Mouse (Mus musculus): ENCODE results near the gene Zfp385c. TPM values are rescaled to one million over a fixed set of nuclear protein-coding genes. Genes with fewer than 3 reads are reported as not detected.

The Zfp385c gene
- under 1 TPM; 0.10 to 0.16 TPM for total RNA-seq (2021)
- long read RNA-seq, experiment 1, result 0 reads
- long read RNA-seq, experiment 2, result 0 reads

- DNase-seq (ENCODE audit: low spot score in 2 of 2), result no peak
Observed at GRCm38 (mm10) chr11:100692164-100692616, at the start of gene Zfp385c. Gene Zfp385c, minus strand, starts transcription at chr11:100692455.

- DNase-seq (ENCODE audit: low spot score in 2 of 2), result no peak
Observed at GRCm38 (mm10) chr11:100741348-100741747, 49.1 kb upstream of the Zfp385c start.

GRCm38 (mm10) chr11:100738749-100739148, 46.5 kb upstream of the Zfp385c start:
- DNase-seq (ENCODE audit: low spot score in 2 of 2), result no peak

DNA sequence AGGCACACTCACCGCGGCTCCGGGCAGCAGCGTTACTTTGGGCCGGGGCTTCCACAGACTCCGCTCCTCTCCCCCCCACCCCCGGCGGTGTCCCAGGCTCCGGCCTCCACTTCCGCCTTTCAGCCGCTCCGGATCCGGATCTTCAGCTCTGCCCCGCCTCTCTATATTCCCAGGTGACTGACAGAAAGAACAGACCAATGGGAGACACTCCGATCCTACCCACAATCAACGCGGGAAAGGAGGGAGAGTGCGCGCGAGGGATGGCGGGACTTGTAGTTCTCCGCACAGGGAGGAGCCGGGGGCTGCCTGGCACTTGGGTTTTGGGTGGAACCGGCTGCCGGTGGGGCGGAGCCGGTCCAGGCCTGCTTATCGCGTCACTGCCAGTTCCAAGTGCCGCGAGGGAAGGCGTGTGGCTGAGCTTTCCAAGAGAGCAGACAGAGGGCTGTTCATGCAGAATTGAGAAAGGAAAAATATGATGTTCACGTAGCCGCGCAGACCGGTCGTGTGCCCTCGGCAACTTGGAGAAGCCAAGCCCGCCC, 45.9 kb upstream of the Zfp385c start, which contains the start of gene Rab5c:
Rab5c (minus strand) TSS at position 150 of the 539 bp plus-strand sequence.
- peak; percentile 93 to 94 for DNase-seq (ENCODE audit: low spot score in 2 of 2)

DNA sequence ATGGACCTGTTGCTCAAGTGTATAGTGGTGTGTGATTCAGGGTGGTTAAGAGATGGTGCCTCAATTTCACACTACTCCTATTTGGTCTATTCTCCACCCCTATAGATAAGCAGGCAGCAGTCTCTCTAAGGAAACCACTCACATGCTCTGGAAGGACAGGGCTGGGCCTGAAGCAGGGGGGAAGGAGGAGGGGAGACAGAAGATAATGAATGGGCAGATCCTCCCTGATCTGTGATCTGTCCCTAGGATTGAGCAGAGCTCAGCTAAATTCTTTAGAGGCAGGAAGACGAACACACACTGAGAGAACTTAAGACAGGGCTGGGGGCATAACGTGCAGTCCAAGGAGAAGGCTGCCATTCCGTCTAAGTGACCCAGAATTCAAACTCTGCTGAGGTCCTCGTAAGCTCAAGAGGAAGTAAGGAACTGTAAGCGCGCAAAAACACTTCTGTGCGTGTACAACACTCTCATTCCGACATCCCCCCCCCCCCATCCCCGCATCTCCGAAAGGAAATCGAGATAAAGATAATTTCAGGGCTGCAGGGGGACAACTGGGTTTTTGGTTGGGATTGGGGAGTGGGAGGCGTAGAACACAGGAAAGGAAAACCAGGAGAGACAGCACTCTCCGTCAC, 45.0 kb upstream of the Zfp385c start:
- no peak for DNase-seq (ENCODE audit: low spot score in 2 of 2)

DNA sequence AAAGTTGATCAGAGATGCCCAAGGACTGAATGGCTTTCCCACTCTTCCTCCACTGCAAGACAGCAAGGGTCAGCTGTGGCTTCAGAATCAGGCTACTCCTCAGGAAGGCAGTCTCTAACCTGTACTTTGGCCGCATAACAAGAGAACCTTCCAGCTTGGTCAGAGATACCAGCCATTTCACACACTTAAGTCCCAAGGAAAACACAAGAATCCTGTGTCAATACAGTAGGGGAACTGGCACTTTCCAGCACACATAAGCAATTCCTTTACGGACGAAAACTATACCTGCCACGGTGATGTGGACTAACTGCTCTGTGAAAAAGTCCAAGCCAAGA, 44.5 kb upstream of the Zfp385c start:
- no peak for DNase-seq (ENCODE audit: low spot score in 2 of 2)

GRCm38 (mm10) chr11:100735954-100736745, 43.9 kb upstream of the Zfp385c start:
- no peak for DNase-seq (ENCODE audit: low spot score in 2 of 2)

DNA sequence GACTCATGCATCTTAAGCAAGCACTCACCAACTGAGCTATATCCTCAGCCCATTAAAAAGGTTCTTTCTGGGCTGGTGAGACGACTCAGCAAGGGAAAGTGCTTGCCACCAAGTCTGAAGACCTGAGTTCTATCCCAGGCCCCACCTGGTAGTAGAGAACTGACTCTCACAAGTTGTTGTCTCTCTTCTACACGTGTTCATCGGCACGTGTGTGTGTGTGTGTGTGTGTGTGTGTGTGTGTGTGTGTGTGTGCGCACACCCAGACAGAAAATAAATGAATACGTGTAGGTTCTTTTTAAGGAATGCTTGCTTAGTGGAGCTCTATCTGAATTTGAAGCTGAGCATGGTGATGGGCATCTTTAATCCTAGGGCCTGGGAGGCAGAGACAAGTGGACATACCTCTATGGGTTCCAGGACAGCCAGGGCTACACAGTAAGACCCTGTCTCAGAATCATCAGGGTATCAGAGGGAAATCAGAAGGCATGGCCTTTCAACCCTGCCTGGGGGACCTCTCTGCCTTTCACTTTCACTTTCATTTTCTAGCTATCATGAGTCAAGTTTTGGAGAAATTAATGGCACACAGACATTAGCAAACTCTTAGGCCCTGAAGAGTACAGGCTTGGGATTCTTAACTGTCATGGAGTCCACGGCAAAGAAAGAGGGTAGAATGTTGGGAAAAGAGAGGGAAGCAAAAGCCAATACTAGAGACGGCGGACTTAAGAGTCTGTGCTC, 43.0 kb upstream of the Zfp385c start:
- DNase-seq (ENCODE audit: low spot score in 2 of 2), result no peak

GRCm38 (mm10) chr11:100730477-100731205, 38.4 kb upstream of the Zfp385c start:
- no peak for DNase-seq (ENCODE audit: low spot score in 2 of 2)

DNA sequence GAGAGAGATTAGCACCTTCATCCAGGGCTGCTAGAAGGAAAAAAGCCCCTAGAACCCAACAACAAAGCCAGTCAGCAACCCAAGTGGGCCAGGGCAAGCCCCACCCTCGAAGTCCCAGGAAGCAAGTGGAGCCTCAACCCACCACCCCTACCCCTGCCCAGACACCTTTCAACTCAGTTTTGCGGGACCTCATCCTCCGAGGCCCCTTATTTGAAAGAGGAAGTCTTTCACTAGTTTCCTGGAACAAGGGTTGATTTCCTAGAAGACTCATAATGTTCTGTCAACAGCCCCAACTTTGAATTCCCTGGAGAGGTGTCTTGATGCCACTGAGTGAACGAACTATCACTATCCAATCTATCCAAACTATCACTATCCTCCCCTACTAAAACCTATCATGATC, 37.7 kb upstream of the Zfp385c start:
- DNase-seq (ENCODE audit: low spot score in 2 of 2), result no peak

- no peak for DNase-seq (ENCODE audit: low spot score in 2 of 2)
Observed at GRCm38 (mm10) chr11:100728601-100729000, 36.3 kb upstream of the Zfp385c start.

GRCm38 (mm10) chr11:100727201-100727600, 34.9 kb upstream of the Zfp385c start:
- no peak for DNase-seq (ENCODE audit: low spot score in 2 of 2)

GRCm38 (mm10) chr11:100724919-100725512, 32.8 kb upstream of the Zfp385c start:
- DNase-seq (ENCODE audit: low spot score in 2 of 2), result no peak

- no peak for DNase-seq (ENCODE audit: low spot score in 2 of 2)
Observed at GRCm38 (mm10) chr11:100722493-100723028, 30.3 kb upstream of the Zfp385c start.

DNA sequence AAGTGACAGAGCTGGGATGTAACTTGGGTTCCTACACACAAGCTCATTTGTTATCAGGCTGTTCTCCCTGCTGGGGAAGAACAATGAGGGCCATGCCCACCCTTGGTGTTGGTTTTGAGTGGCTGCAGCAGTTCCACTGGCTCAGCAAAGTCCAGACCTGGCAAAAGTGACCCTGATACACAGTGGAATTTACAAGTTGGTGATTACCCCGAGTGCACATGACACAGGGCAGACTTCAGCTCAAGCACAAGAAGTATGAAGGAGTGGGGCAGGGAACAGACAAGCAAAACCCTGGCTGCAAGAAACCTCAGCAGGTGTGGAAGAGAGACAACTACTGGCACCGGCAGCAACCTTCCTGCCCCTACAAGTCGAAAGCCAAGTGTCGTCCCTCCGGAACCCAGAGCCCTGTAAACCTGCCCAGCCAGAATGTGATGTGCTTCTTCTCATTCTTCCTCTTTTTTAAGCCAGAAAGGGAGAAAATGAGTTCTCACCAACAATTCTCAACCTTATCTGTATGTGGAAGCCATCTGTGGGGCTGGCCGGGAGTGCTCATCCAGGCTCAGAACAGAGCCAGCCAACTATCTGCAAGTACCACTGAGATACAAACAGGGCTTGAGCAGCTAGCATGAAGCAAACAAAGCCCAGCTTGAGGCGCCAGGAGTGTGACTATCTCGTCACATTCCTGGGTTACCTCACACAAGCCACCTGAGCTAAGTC, 29.7 kb upstream of the Zfp385c start:
- DNase-seq (ENCODE audit: low spot score in 2 of 2), result no peak

GRCm38 (mm10) chr11:100721254-100721653, 29.0 kb upstream of the Zfp385c start:
- no peak for DNase-seq (ENCODE audit: low spot score in 2 of 2)

- DNase-seq (ENCODE audit: low spot score in 2 of 2), result no peak
Observed at GRCm38 (mm10) chr11:100720345-100720744, 28.1 kb upstream of the Zfp385c start.

GRCm38 (mm10) chr11:100719893-100720292, 27.6 kb upstream of the Zfp385c start:
- DNase-seq (ENCODE audit: low spot score in 2 of 2), result no peak

DNA sequence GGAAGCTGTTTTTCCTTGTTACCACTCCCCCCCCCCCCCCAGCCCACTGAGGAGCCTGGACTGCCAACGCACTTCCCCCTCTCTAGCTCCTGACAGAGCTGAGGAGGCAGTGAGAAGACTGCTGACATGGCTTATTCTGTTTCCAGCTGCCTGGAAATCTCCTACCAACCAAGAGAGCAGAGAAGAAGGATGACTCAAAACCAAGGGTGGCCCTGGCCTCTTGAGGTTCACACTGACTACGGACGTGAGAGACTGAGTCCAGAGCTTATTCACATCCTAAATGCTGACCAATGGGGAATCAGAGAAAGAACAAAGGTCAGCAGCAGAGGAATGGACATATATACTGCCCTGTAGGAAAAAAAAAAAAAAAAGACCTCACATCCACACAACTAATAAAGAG, 27.1 kb upstream of the Zfp385c start:
- no peak for DNase-seq (ENCODE audit: low spot score in 2 of 2)

Measured in adrenal gland, adult 18-20 months (tissue).